Mouse (Mus musculus) c-Kit-positive CD71-positive TER-119-positive erythroid progenitor cells, embryonic 14.5 days (primary cell): ENCODE results near the gene Scel.
A peak's percentile ranks its signal among the peaks of the same experiment; 100 is the strongest.

Source experiments
- DNase-seq: peaks from one replicate; pipeline ENCODE4 v3.0.0-alpha.2; 2013; ENCODE audit warnings: low spot score

Gene Scel

DNA sequence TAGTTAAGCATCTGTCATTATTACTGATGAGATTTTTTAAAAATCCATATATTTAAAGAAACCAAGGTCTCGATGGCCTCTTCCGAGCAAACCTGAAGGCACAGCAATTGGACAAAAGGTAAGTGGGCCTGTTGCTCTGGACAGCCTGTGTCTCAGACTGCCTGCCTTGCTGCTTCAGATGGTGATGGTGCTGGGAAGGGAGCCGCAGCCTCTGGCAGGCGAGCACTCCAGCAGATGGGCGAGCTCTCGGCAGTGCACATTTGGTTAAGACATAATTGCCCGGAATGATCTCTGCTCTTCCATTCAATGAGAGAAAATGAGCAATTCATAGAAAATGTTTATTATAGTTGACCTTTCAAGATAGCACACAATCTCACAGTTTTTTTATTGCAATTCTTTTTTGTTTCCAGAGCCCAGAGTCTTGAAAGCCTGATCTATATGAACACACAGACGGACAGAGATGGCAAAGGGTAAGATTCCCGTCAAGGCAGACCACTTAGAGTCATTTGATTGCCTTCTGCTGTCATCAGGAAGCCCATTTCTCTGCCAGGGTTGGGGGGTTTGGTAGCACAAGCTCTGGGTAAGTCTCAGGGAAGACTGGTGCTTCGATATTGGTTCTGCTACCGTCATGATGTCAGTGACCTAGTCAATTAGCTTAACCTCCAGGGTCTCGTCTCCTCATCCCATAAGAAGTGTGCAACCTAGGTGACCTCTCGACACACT is 58.6 kb downstream of the Scel start:
- DNase-seq = no peak

GRCm38 (mm10) chr14:103575854-103576253 is 62.7 kb downstream of the Scel start:
- DNase-seq = no peak

DNA sequence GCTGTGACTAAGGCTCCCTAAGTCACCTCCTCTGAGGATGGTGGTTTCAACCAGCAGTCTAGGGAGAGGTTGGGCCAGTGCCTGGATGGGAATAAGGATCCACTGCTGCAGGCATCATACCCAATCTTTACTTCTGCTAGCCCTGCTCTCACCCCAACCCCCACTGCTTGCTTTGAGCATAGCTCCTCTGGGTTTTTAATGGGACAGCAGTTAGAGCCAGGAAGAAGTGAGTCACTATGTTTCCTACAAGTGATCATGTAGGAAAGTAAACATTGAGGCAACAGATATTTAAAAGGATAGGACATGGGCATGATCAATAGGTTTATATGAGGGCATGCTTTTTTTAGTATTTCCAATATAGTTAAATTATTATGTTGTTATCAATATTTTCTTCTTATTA is 63.9 kb downstream of the Scel start:
- DNase-seq = no peak

DNA sequence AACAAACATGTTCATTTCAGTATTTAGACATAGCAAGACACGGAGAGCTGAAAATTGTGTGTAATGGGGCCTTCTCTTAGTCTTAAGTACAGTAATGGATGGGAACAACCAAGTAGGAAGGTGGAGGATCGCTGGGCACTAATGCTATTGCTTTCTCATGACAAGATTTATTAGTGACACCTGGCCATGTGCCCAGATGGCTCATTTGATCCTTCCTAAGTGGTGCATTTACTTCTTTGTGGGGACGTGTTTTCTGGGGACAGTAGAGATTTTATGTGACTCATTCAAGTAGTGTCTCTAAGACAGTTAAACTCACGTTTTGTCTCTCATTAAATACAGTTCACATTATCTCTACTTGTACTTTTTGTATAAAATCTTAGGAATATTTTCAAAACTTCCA is 73.5 kb downstream of the Scel start:
- no peak for DNase-seq

DNA sequence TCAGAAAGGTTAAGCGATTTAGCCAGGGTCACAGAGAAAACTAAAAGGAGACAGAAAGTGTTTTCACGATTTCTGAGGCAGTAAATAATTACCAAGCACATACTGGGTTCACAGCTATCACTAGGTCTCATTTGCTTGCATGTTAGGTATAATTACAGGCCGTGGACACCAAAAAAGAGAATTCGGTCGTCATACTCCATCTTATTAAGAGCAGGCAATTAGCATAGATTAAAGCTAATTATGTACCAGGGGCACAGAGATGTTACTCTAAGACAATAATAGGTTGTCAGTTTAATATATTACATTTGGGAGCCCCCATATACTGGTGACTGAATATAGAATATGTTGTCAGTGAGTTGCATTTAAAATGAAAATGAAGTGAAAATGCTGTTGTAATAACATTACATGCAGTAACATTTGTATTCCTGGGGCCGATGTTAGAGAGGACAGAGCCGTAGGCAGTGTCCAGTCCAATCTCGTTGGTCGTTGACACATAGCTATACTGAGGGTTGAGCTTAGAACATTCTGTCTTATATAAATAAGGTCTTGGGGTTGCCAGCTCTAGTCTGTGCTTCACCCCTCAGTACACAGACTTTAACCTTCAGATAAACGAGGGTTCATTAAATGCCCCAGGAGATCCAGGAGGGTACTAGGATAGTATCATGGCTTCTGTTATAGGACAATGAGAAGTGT is 74.2 kb downstream of the Scel start:
- no peak for DNase-seq

DNA sequence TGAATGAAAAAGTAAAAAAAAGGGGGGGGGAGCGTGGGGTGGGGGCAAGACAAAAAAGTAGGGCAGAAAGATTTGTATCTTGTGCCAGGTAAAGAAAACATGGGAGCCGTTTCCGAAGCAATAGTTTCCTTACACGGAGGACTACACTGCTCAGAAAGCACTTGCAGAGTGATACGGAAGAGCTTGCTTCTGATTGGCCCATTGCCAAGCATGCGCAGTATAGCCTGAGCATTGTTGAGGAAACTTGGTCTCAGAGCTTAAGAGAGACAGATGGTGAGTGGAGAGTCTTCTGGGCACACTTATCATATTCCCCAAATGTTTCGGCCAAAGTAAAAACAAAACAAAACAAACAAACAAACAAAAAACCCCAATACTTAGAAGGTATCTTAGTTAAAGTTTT is 76.7 kb downstream of the Scel start:
- no peak for DNase-seq

GRCm38 (mm10) chr14:103595870-103596269 is 82.7 kb downstream of the Scel start:
- no peak for DNase-seq

DNA sequence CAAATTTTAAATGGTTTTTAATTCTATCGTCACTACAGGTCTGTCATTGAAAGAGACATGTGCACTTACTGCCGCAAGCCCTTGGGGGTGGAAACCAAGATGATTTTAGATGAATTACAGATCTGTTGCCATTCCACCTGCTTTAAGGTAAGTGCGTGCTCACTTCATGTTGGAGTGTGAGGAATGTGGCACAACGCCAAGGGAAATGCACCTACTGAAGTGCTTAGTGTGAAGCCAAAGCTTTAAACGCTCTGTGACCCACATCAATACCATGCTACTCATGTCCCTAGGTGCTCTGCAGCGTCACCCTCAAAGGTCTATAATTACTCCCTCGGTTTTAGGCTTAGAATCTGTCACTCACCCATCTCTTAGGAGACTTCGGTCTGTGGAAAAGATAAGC is 94.9 kb downstream of the Scel start:
- no peak for DNase-seq

GRCm38 (mm10) chr14:103613573-103614271 is 100.6 kb downstream of the Scel start:
- no peak for DNase-seq

GRCm38 (mm10) chr14:103614272-103614587 is 101.1 kb downstream of the Scel start:
- no peak for DNase-seq

GRCm38 (mm10) chr14:103619756-103620155 is 106.6 kb downstream of the Scel start:
- DNase-seq = no peak

- no peak for DNase-seq
Observed at GRCm38 (mm10) chr14:103621207-103621606, 108.1 kb downstream of the Scel start.

DNA sequence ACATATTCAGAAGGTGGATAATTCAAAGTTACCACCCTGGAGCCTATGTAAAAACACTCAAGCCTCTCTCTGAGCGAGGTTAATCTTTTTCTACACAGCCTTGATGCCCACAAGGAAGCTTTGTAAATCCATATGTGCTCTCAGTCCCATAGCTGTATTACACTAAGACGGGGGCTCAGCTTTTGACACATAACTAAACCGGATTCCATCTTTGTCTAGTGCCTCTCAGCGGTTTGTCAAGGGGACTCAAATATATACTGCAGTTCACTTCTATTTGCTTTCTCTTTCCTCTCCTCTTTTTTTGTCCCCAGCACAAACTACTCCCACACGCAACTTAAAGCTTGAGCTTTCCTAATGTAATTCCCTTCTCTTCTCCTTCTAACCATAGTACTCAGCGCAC is 113.0 kb downstream of the Scel start:
- DNase-seq = no peak

- no peak for DNase-seq
Observed at GRCm38 (mm10) chr14:103629639-103630364, 116.7 kb downstream of the Scel start.

- DNase-seq = no peak
Observed at GRCm38 (mm10) chr14:103630545-103630944, 117.4 kb downstream of the Scel start.

GRCm38 (mm10) chr14:103643933-103644332 is 130.8 kb downstream of the Scel start:
- DNase-seq = no peak

- no peak for DNase-seq
Observed at GRCm38 (mm10) chr14:103647981-103648380, 134.8 kb downstream of the Scel start.

DNA sequence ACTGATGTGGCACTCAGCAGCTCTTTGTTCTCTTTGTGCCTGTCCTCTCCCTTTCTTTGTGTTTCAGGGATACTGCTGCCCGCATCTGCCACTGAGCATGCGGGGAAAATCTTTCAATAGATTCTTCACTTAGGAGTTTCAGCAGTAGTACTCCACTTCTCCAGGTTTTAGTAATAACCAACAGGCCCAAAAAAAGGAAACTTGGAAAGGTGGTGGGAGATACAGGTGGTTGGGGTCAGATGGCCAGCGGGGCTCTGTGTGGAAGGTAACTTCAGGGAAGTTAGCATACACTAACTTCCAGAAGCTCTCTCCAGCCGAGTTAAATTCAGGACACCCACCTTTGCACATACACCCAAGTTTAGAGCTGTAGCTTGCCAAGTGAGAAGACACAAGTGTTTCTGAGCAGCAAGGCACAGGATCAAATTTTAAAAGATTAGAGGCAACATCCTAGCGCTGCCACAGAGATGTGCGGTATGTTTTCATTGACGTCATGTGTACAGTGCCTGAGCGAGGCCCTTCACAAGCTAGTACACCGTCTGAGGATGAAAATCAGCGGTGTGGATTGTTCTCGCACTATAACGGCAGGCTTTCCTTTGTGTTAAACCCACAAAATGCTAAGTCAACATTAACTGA is 135.6 kb downstream of the Scel start:
- no peak for DNase-seq

- no peak for DNase-seq
Observed at GRCm38 (mm10) chr14:103649302-103649701, 136.2 kb downstream of the Scel start.

DNA sequence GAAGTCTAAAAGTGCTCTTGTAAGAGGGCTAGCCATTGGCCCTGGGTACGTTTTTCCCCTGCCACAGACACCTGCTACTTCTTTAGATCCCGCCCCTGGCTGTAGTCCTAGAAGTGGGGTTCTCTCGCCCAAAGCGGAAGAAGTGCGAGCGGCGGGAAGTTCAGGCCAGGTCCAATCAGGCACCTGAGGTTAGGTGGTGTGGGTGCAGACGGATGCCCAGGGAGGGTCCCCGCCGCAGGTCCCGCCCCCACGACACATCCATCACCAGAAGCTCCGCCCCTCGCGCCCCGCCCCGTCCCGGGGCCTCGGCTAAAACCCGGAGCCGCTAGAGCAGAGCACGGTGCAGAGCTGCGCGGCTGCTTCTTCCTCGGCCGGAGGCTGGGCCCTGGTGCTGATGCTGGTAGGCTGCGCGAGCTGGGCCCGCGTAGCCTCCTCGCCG is 136.8 kb downstream of the Scel start, which contains the start of gene Slain1:
Gene Slain1, plus strand, starts transcription at position 333 of the 439 bp plus-strand sequence.
- DNase-seq = peak; percentile 29

DNA sequence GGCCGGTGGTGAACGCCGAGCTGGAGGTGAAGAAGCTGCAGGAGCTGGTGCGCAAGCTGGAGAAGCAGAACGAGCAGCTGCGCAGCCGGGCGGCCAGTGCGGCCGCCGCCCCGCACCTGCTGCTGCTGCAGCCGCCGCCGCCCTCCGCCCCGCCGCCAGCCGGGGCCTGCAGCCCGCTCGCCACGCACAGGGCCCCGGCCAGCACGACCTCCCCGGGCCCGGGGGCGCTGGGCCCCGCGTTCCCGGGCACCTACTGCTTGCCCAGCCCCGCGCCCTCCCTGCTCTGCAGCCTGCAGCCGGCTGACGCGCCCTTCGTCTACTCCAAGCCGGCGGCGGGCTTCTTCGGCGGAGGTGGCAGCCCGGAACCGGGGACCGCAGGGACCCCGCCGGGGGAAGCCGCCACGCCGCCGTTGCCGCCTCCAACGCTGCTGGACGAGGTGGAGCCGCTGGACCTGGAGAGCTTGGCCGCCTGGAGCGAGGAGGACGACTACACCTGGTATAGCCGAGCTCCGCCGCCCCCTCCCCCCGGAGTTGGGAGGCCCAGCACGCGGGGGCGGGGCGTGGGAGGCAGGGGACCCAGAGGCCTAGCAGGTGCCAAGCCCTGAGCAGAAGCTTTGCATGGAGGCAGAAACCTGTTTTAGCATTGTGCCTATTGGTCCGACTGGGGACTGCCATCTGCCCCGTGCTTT is 137.4 kb downstream of the Scel start:
- DNase-seq = peak; percentile 1
